Mouse (Mus musculus): ENCODE measurements around the gene Cfap73. TPM values are rescaled to one million over a fixed set of nuclear protein-coding genes. Genes with fewer than 3 reads are reported as not detected.

The Cfap73 gene
- total RNA-seq (2021) = under 1 TPM; 0.39 to 0.42 TPM

DNA sequence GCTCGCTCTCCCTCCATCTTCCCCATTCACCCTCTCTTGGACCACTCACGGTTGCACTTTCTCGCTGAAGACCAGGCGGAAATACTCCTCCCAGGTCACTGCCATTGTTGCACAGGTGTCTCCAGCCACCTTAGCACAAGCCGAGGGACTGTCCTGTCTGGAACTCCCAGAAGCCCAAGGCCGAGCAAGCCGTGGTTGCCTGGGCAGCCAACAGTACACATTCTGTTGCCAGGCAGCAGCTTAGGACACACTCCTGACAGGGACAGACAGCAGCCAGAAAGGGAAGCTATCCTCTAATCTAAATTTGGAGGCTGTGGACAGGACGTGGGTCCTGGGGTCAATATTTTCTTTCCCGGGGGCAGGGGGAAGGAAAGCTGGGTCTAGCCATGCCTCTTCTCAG is at the start of gene Cfap73:
Gene Cfap73 (minus strand): TSS at position 105 of the 400 bp plus-strand sequence.
- DNase-seq (ENCODE audit: extremely low spot score in 1 of 2, low spot score in 1 of 2) = no peak

- no peak for DNase-seq (ENCODE audit: extremely low spot score in 1 of 2, low spot score in 1 of 2)
These were observed 49.1 kb upstream of the Cfap73 start for GRCm38 (mm10) chr5:120682982-120683771.

- peak in 1 of 2 experiments; percentile 30 for DNase-seq (ENCODE audit: extremely low spot score in 1 of 2, low spot score in 1 of 2)
These were observed 46.9 kb upstream of the Cfap73 start for GRCm38 (mm10) chr5:120680918-120681317.

GRCm38 (mm10) chr5:120679676-120680555 is 45.9 kb upstream of the Cfap73 start:
- DNase-seq (ENCODE audit: extremely low spot score in 1 of 2, low spot score in 1 of 2) = peak; percentile 72 to 76

GRCm38 (mm10) chr5:120677516-120677915 is 43.5 kb upstream of the Cfap73 start:
- DNase-seq (ENCODE audit: extremely low spot score in 1 of 2, low spot score in 1 of 2) = no peak

DNA sequence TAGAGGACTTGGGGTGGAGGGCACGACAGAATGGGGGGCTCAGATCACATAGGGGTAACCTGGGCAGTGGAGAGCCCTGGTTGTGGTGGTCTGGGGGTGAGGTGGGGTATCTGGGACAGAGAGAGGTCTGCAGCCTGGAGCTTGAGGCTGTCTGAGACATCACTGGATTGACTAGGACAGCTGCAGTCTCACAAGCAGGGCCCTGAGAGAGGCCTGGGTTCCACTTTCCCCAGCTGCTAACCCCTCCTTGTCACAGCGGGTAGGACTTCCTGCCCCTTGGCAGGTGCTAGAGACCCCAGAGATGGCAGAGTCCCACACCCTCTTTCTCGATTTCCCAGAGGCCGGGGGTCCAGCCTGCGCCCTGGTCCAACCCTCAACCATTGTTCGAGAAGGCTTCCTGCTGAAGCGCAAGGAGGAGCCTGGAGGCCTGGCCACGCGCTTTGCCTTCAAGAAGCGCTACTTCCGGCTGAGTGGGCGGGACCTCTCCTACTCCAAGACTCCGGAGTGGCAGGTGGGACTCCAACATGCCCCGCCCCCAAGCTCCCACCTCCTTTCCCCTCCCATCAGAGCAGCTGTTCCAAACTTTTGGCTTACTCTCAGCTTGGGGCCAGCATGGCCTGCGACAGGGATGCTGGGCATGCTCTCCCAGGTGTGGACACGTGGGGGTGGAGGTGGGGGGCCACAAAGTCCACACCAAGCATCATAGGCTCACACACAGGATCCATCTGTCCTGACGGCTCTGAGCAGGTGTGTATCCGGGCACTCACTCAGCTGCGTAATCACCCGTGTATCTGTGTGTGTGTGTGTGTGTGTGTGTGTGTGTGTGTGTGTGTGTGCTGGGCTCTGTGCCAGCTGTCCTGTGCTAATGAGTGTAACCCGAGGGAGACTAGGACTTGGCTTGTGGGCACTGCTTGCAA is 40.5 kb upstream of the Cfap73 start:
- DNase-seq (ENCODE audit: extremely low spot score in 1 of 2, low spot score in 1 of 2) = no peak

DNA sequence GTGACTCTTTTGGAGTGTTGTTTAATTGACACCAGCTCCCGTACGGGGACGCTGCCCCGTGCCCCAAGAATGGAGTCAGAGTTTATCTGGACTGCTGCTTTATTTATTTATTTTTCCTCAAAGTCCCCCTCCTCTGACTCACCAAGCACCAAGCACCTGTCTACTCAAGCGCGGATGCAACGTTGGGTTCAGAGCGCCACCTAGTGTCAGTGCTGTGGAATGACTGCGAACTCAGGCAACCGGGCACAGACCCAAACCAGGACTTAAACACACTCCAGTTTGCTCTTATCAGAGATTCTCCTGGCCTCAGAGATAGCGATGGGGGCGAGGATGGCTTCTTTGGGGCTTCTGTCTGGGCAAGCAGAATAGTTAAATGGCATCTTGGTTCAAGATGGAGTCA is 39.6 kb upstream of the Cfap73 start:
- peak; percentile 61 to 83 for DNase-seq (ENCODE audit: extremely low spot score in 1 of 2, low spot score in 1 of 2)

DNA sequence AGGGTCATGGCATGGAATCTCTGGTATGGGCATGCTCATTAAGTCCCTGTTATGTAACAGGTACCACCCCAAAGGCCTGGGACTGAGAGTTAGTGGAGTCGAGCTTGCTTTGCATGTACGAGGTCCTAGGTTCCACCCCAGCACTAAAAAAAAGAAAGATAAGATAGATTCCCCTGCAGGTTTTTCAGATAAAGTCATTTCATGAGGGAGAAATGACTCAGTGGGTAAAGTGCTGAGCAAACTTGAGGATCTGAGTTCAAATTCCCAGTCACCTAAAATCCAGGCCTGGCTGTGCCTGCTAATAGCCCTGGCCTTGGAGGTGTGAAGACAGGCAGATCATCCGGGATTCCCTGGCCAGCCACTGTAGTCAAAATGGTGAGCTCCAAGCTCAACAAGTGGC is 37.8 kb upstream of the Cfap73 start:
- no peak for DNase-seq (ENCODE audit: extremely low spot score in 1 of 2, low spot score in 1 of 2)

- DNase-seq (ENCODE audit: extremely low spot score in 1 of 2, low spot score in 1 of 2) = no peak
These were observed 36.1 kb upstream of the Cfap73 start for GRCm38 (mm10) chr5:120670132-120670531.

DNA sequence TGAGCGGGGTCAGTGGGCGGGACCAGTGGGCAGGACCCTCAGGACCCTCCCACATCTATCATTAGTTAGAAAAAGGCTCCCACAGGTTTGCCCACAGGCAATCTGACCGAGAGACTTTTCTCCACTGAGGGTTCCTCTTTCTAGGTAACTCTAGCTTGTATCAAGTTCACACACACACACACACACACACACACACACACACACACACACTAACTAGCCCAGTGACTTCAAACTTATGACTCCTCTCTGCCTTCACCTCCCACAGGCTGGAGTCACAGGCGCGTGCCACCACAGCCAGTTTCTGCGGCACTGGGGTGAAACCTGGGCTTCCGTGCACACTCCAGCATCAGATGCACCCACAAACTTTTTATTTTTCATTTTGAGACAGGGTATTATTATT is 34.7 kb upstream of the Cfap73 start:
- DNase-seq (ENCODE audit: extremely low spot score in 1 of 2, low spot score in 1 of 2) = no peak

DNA sequence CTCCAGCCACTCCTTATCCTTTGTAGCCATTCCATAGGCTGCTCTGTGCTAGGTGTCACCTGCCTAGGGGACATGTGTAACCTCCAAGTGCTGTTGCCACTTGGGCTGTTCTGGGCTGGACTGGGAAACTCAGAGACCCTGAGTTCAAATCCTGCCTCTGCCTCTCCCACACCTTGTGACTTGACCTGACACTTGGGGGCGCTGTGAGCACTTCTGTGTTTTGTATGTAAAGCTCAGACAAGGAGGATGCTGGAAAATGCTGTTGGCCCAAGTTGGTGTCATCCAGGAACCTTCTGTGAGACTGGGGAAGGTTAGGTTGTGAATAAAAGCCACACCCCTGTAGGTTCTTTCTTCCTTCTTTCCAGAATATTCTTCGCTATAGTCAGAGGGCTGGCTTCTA is 30.9 kb upstream of the Cfap73 start:
- DNase-seq (ENCODE audit: extremely low spot score in 1 of 2, low spot score in 1 of 2) = no peak

GRCm38 (mm10) chr5:120660816-120661215 is 26.8 kb upstream of the Cfap73 start:
- DNase-seq (ENCODE audit: extremely low spot score in 1 of 2, low spot score in 1 of 2) = no peak

DNA sequence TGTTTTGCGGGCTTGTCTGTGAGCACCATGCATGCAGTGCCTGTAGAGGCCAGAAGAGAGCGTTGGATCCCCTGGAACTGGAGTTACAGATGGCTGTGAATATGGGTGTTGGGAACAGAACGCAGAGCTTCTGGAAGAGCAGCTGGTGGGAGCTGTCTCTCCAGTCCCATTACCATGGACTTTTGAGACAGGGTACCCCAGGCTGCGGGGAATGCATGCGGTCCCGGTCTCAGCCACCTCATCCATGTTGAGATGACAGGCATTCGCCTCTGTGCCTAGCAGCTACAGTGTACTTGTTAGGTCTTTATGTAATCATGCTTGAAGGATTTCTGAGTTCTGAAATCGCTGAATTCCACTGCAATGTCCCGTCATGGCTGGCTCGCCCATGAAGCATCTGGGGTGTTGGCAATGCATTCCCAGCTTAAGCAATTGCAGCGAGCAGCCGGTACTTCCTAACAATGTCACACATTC is 22.3 kb upstream of the Cfap73 start:
- DNase-seq (ENCODE audit: extremely low spot score in 1 of 2, low spot score in 1 of 2) = peak in 1 of 2 experiments; percentile 53

GRCm38 (mm10) chr5:120653873-120654272 is 19.8 kb upstream of the Cfap73 start:
- DNase-seq (ENCODE audit: extremely low spot score in 1 of 2, low spot score in 1 of 2) = no peak

GRCm38 (mm10) chr5:120652915-120653701 is 19.1 kb upstream of the Cfap73 start:
- DNase-seq (ENCODE audit: extremely low spot score in 1 of 2, low spot score in 1 of 2) = no peak

DNA sequence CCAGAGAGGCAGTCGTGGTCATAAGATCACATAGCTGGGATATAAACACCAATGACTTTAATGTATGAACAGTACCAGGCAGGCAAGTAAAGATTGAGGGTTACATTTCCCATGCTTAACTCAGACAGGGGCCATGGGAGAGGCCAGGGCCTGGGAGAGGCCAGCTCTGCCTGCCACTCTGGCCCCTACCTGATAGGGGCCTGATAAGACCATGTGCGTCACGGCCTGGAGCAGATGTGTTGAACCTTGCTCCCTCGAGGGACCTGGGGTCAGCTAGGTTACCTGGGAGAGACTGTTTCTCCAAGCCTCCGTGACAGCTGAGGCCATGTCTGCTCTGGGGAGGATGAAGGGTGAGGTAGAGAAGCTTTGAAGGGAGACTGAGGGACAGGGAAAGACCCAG is 17.2 kb upstream of the Cfap73 start:
- no peak for DNase-seq (ENCODE audit: extremely low spot score in 1 of 2, low spot score in 1 of 2)

DNA sequence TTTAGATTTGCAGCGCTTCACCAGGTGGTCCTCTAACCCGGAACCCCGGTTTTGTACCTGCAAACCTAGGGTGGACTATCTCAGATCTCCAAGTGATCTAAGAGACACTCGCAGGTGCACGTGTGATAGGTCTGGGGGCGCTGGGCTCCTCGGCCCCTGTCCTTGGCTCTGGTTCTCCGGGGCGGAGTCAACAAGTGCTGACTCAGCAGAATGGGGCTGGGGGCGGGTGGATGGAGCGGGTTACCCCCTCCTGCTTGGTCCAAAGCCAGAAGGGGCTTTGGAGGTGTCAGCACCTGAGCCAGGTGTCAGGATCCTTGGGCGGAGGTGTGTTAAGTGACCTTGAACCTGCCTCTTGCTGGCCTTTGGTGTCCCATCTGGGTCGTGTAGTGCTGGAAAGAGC is 15.9 kb upstream of the Cfap73 start:
- no peak for DNase-seq (ENCODE audit: extremely low spot score in 1 of 2, low spot score in 1 of 2)

DNA sequence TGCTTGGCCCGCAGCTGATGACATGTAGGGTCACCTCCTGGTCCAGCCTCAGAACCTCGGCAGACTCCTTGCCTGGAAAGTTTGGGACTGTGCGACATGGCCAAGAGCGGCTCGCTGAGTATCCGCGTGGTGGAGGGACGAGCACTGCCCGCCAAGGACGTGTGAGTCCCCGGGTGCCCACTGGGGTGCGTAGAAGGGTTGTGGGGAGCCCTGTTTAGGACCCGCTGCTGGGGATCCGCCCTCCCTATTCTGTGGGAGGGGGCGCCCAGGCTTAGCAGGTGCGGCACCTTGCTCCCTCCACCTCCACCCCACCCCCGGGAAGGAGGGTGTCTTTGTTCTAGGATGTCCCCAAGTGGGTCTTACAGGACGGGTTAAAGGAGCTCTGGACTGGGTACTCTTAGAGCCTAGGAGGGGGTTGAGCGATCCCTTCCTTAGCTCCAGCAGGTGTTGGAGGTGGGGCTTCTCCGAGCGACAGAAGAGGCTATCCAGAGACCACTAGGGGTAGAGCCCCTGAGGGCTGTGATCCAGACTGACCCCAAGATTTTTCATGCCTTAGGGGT is 15.4 kb upstream of the Cfap73 start:
- DNase-seq (ENCODE audit: extremely low spot score in 1 of 2, low spot score in 1 of 2) = no peak
